ENCODE assay signal across 23 mouse cellular contexts in the genomic region with DNA sequence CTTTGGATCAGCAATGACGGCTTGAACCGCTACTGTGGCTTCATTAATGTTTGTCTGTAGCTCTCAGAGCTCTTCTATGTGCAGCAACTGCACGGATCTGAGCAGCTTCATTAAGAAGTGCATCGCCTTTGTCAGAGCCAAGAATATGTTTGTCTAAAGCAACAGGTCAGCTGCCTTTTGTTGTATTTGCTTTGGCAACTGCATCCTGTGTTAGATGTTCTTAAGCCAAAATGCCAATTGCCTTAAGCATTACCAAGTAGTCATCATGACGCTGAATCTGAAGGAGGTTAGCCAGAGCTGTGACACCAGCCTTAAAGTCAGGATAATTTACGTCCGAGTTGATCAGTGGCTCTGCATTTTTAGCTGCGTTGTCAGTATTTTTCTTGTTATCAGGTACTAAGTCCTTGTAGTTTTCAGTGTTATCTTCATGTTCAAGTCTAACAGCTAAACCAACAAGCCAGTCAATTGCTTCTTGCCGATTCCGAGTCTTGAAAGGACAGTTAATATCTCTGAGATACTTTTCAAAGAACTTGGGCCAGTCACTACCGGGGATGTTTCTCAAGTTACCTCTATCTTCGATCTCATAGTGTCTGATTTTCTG. TPM values are rescaled to one million over a fixed set of nuclear protein-coding genes. Genes with fewer than 3 reads are reported as not detected.
DNase-seq lines count a peak whose midpoint lies in the region; ATAC-seq and TF ChIP-seq lines count a peak whose summit lies in the region.
"Had no signal": no experiment of that assay in that cellular context is flagged by ENCODE, and none has a peak within 500 bp of the region (broad histone marks: within the 10 kb centered on the region; RNA-seq: fewer than 3 reads in every experiment).

No protein-coding gene starts in this region.

- H3K4me2 ChIP-seq in CH12.LX (ENCODE audit: insufficient read depth, low read depth, poor library complexity, severe bottlenecking) = no peak overlapping the region
- H3K4me2 ChIP-seq in liver, embryonic 15.5 days = peak overlapping the region; percentile 40
- H3K4me2 ChIP-seq in stomach, postnatal 0 days (replicated peaks; ENCODE audit: low read depth) = no peak overlapping the region
- H3K4me2 ChIP-seq: lung, embryonic 14.5 days; midbrain, embryonic 12.5 days; neural tube, embryonic 13.5 days; stomach, embryonic 15.5 days had no signal

- in situ Hi-C loops in CH12.LX (cut with MboI; ENCODE audit: low pct_ligation_motif_present, low pct_unique_long_range_greater_than_20kb, low sequenced_read_pairs) = no loop called here

- peaks cover 19 to 61% of the 10 kb centered on the region in 2 experiments for H3K36me3 ChIP-seq in CH12.LX (replicated peaks in 1 of 2; ENCODE audit: control insufficient read depth in 1 of 2, insufficient read depth in 1 of 2, low read length in 1 of 2)
- H3K36me3 ChIP-seq in liver, embryonic 15.5 days (replicated peaks) = peaks cover 52% of the 10 kb centered on the region
- H3K36me3 ChIP-seq in stomach, postnatal 0 days (ENCODE audit: control insufficient read depth, insufficient read depth, low read length) = peaks cover 5% of the 10 kb centered on the region; the same call in 1 of the 2 replicates

- TF ChIP-seq POLR2A in CH12.LX (IDR thresholded peaks at IDR 0.05; ENCODE audit: low read depth, low read length) = no peak

- no peak for DNase-seq in CH12.LX (ENCODE audit: extremely low read depth)
- DNase-seq in NIH3T3 (ENCODE audit: low read depth) = peak; percentile 55
- DNase-seq in stomach, postnatal 0 days (ENCODE audit: low spot score) = no peak
- DNase-seq in urinary bladder, postnatal 25 days (ENCODE audit: low spot score) = no peak
- no peak for DNase-seq in right cerebral cortex, adult 18-20 months
- DNase-seq: cerebellum, adult 9-10 months; gastrocnemius, postnatal 14 days; heart, adult 2 months; kidney, adult 2 months; kidney, postnatal 25 days; left cerebral cortex, postnatal 4 days; lung, embryonic 14.5 days; lung, postnatal 4 days; thymus, postnatal 25 days had no signal

- no peaks in the 10 kb centered on the region for H3K9me3 ChIP-seq in CH12.LX (replicated peaks; ENCODE audit: low read length)
- H3K9me3 ChIP-seq in liver, embryonic 15.5 days (replicated peaks) = no peaks in the 10 kb centered on the region
- H3K9me3 ChIP-seq in stomach, postnatal 0 days (ENCODE audit: control insufficient read depth, low read length) = no peaks in the 10 kb centered on the region
- H3K9me3 ChIP-seq: hindbrain, embryonic 10.5 days; midbrain, embryonic 12.5 days; neural tube, embryonic 13.5 days; stomach, embryonic 15.5 days had no signal

- H3K79me2 ChIP-seq in CH12.LX (replicated peaks; ENCODE audit: control insufficient read depth, extremely low read depth, insufficient read depth, poor library complexity, severe bottlenecking) = no peaks in the 10 kb centered on the region

- H3K27ac ChIP-seq in CH12.LX (ENCODE audit: insufficient read depth, low read depth) = no peak overlapping the region
- H3K27ac ChIP-seq in liver, embryonic 15.5 days (replicated peaks) = peak overlapping the region; percentile 69
- H3K27ac ChIP-seq in stomach, postnatal 0 days (replicated peaks) = no peak overlapping the region
- H3K27ac ChIP-seq: heart, adult 2 months; hindbrain, embryonic 10.5 days; hindbrain, postnatal 0 days; midbrain, embryonic 12.5 days; neural tube, embryonic 13.5 days; stomach, embryonic 15.5 days had no signal

- TF ChIP-seq EP300 in CH12.LX (IDR thresholded peaks at IDR 0.05; ENCODE audit: low read length) = no peak
- no peak for TF ChIP-seq EP300 in stomach, postnatal 0 days (optimal IDR thresholded peaks at IDR 0.05)

- 30% methylated on average over 12 of the region's 12 CpGs for WGBS in liver, embryonic 15.5 days (ENCODE audit: insufficient replicate concordance)
- WGBS in stomach, postnatal 0 days = 78% methylated on average over 12 of the region's 12 CpGs

- TF ChIP-seq RAD21 in CH12.LX (IDR thresholded peaks at IDR 0.05; ENCODE audit: low read depth, low read length) = no peak

- dilution Hi-C loops in CH12.LX (cut with MboI; ENCODE audit: extremely low pct_ligation_motif_present, extremely low pct_unique_long_range_greater_than_20kb, low sequenced_read_pairs) = no loop called here

- no peak overlapping the region for H3K9ac ChIP-seq in CH12.LX (ENCODE audit: insufficient read depth, low read depth)
- no peak overlapping the region for H3K9ac ChIP-seq in liver, embryonic 15.5 days
- H3K9ac ChIP-seq in stomach, postnatal 0 days (ENCODE audit: low read length) = no peak overlapping the region
- H3K9ac ChIP-seq: lung, embryonic 14.5 days; midbrain, embryonic 12.5 days; neural tube, embryonic 13.5 days; stomach, embryonic 15.5 days had no signal

- no peak for TF ChIP-seq CTCF in CH12.LX (conservative IDR thresholded peaks at IDR 0.05 in 1 of 2, IDR thresholded peaks at IDR 0.05 in 1 of 2; ENCODE audit: low read depth in 2 of 2, low read length in 2 of 2)
- no peak for TF ChIP-seq CTCF in stomach, postnatal 0 days (IDR thresholded peaks at IDR 0.05; ENCODE audit: low read depth)

- peak; percentile 36; the same call in 1 of the 2 replicates for ATAC-seq in erythroid progenitor cell, adult 5-6 weeks (replicated peaks; ENCODE audit: low FRiP score, poor library complexity, severe bottlenecking)
- peak; percentile 60; the same call in 1 of the 2 replicates for ATAC-seq in liver, embryonic 15.5 days (ENCODE audit: insufficient read depth)
- ATAC-seq in stomach, postnatal 0 days (ENCODE audit: low FRiP score, low TSS enrichment) = no peak
- ATAC-seq: forebrain, embryonic 14.5 days; hindbrain, postnatal 0 days had no signal

- H3K4me3 ChIP-seq in CH12.LX (replicated peaks in 1 of 3; ENCODE audit: low read depth in 2 of 3, low read length in 2 of 3, poor library complexity in 1 of 3) = no peak overlapping the region
- no peak overlapping the region for H3K4me3 ChIP-seq in liver, embryonic 15.5 days (replicated peaks)
- no peak overlapping the region for H3K4me3 ChIP-seq in stomach, postnatal 0 days (ENCODE audit: low read depth, low read length)
- H3K4me3 ChIP-seq: erythroblast, embryonic 14.5 days; heart, adult 2 months; hindbrain, embryonic 10.5 days; midbrain, embryonic 12.5 days; neural tube, embryonic 13.5 days; stomach, embryonic 15.5 days had no signal

- H3K27me3 ChIP-seq in CH12.LX (replicated peaks) = no peaks in the 10 kb centered on the region
- H3K27me3 ChIP-seq in liver, embryonic 15.5 days = no peaks in the 10 kb centered on the region
- no peaks in the 10 kb centered on the region for H3K27me3 ChIP-seq in stomach, postnatal 0 days (ENCODE audit: control insufficient read depth, insufficient read depth, low read length)
- H3K27me3 ChIP-seq: midbrain, embryonic 12.5 days; neural tube, embryonic 13.5 days; stomach, embryonic 15.5 days had no signal

- H3K4me1 ChIP-seq in CH12.LX (ENCODE audit: control insufficient read depth in 1 of 2, insufficient read depth in 2 of 2) = peaks cover 0 to 2% of the 10 kb centered on the region in 2 experiments; a peak in 2 of 4 replicates
- H3K4me1 ChIP-seq in liver, embryonic 15.5 days (replicated peaks) = peaks cover 35% of the 10 kb centered on the region
- H3K4me1 ChIP-seq in stomach, postnatal 0 days (replicated peaks; ENCODE audit: control insufficient read depth, insufficient read depth) = no peaks in the 10 kb centered on the region
- H3K4me1 ChIP-seq: hindbrain, embryonic 10.5 days; midbrain, embryonic 12.5 days; neural tube, embryonic 13.5 days; stomach, embryonic 15.5 days had no signal

TF ChIP-seq in CH12.LX, 34 proteins besides CTCF, POLR2A, EP300 and RAD21:
- TF ChIP-seq IRF4 (IDR thresholded peaks at IDR 0.05; ENCODE audit: low read depth, low read length) = no peak
- TF ChIP-seq POLR2AphosphoS2 (IDR thresholded peaks at IDR 0.05; ENCODE audit: low read depth, low read length) = 0 out of 2 replicates have a peak, but pooled peaks have one; percentile 47

RNA-seq across cellular contexts. Expression of gene Hmgb2, which starts 8.6 kb away (rescaled TPM):
- total RNA-seq in CH12.LX (2012; rRNA removed) (144 and 160 TPM in 2 replicates), CH12.LX (2014; rRNA removed) (236 and 241 TPM in 2 replicates)
- 165 and 187 TPM in 2 replicates for polyA plus RNA-seq in CH12.LX (2012; ENCODE audit: insufficient read length, low read depth)
- 755 and 757 TPM in 2 replicates for total RNA-seq in erythroid progenitor cell, adult 5-6 weeks (2015; ENCODE audit: low replicate concordance)
- 675 and 1,030 TPM in 2 replicates for total RNA-seq in erythroid progenitor cell, adult 5-6 weeks (2017; ENCODE audit: low replicate concordance)
- polyA plus RNA-seq in liver, embryonic 15.5 days (2015; fragmentation: Nextera tagmentation; extraction: Ambion mirVana) = 204 and 283 TPM in 2 replicates
- polyA plus RNA-seq in stomach, postnatal 0 days (2015; fragmentation: Nextera tagmentation; extraction: Ambion mirVana) = 158 and 220 TPM in 2 replicates

RNA-seq across cellular contexts. Expression of gene Sap30, which starts 32.6 kb away (rescaled TPM):
- total RNA-seq in CH12.LX (2012; rRNA removed) (37.1 and 38.1 TPM in 2 replicates), CH12.LX (2014; rRNA removed) (82.6 and 93.5 TPM in 2 replicates)
- polyA plus RNA-seq in CH12.LX (2012; ENCODE audit: insufficient read length, low read depth) = 33.9 and 39.6 TPM in 2 replicates
- total RNA-seq in erythroid progenitor cell, adult 5-6 weeks (2015; ENCODE audit: low replicate concordance) = 19.7 and 29.9 TPM in 2 replicates
- total RNA-seq in erythroid progenitor cell, adult 5-6 weeks (2017; ENCODE audit: low replicate concordance) = 24.9 and 33.8 TPM in 2 replicates
- 13.6 and 13.9 TPM in 2 replicates for polyA plus RNA-seq in liver, embryonic 15.5 days (2015; fragmentation: Nextera tagmentation; extraction: Ambion mirVana)
- polyA plus RNA-seq in stomach, postnatal 0 days (2015; fragmentation: Nextera tagmentation; extraction: Ambion mirVana) = 23.8 and 28.6 TPM in 2 replicates
